Mouse (Mus musculus): ENCODE results near the gene Batf2. TPM values are rescaled to one million over a fixed set of nuclear protein-coding genes. Genes with fewer than 3 reads are reported as not detected.
"Not testable (repeated sequence)": the region's sequence is repeated elsewhere in the genome, so short reads cannot be mapped to it uniquely, and the experiment has no call there.

Gene Batf2
- total RNA-seq, 2 experiments from 2014 or later = 0.57 to 1.6 TPM

DNA sequence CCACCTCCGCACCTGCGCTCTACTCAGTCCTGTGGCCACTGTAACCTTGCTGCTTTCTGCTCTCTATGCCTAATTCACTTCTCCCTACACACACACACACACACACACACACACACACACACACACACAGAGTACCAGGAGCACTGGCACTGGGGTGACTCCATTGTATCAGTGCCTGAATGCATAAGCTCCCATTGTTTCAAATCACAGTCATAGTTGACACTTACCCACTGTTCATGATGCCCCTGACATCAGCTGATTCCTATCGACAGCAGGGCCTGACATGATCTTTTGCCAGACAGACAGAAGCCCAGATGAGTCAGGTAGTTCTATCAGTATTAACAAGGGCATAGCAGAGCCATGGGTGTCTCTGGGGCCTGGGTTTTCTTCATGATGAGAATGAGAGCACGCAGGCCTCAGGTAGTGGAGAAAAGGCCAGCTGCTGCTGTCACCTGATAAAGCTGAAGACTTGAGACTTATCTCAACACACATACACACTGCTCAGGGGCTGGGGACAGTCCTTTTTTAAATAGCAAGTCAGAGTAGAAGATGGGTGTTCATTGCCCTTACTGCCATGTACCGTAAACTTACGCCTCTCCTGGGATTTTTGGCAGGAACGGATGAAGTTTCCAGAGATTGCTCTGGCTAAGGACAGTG, 8.5 kb upstream of the Batf2 start:
- no peak for DNase-seq

DNA sequence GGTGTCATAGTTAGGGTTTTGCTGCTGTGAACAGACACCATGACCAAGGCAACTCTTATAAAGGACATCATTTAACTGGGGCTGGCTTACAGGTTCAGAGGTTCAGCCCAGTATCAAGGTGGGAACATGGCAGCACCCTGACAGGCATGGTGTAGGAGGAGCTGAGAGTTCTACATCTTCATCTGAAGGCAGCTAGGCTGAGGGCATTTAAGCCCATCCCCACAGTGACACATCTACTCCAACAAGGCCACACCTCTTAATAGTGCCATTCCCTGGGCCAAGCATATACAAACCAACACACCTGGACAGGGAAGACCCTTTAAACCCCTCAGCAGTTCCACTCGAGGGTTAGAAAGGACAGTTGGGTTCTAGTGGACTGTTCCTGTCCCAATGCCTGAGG, 7.6 kb upstream of the Batf2 start:
- not testable (repeated sequence) for DNase-seq

DNA sequence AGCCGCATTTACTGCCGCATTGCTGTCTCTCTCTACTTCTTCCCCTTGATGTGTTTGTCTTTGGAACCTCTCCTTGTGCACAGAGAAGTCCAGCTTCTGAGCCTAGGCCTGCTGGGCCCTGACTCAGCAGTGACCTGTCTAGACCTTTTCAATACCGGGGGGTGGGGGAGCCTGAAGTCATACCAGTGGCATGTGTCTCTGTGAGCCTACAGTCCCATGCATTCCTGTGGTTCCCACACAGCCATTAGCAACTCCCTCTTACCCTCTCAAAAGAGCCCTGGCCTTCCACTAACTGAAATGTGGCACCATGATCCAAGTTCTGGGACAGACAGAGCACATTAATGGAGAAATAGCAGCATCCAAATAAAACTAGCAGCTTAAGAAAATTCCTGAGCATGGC, 4.4 kb upstream of the Batf2 start:
- DNase-seq = no peak

DNA sequence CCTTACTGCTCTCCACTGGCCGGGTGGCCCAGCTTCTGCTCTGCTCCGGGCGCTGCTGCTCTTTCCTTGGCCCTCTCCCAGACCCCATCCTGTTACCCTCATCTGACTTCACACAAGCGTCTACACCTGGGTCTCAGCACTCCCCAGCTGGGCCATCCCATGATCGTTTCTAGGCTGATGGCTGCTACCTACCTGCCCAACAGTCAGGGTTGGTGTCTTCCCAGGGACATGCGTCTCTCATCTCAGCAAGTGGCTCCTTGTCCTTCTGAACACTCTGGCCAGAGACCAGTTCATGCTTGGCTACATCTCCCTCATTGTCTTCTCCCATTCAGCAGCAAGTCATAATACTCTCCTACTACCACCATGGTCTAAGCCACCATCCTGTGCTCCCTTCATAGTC, 1.1 kb upstream of the Batf2 start:
- no peak for DNase-seq

DNA sequence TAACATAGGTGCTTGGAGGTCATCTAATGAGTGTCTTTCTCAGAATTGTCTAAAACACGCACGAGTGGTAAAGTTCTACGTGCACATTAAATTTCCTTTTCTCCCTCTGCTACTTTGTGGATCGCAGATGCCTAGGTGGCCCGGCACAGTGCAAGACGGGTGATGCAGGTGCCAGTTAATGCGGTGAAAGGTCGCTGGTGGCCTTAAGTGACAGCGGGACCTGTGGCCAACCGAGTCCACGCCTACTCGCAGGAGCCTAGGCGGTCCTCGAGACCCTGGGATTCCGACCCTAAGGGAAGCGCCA, 457 bp upstream of the Batf2 start:
- DNase-seq = no peak

DNA sequence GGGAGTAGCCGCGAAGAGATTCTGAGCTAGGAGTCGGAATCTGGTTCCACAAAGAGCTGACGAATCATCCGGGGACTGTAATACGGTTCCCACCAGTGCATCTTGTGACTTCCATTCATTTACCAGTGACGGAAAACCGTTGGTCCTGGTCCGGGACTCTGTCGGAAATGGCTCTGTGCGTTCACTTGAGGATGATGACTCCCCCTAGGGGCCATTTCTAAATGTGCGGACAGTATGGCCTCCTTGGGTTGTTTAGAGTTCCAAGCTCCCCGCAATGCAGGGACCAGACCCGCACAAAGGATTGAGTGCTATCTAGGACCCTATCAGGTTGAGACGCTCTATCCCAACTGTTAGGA, 589 bp downstream of the Batf2 start, which contains the start of gene Arl2:
TSS of gene Arl2 (minus strand) at position 155 of the 356 bp plus-strand sequence.
- peak; percentile 83 for DNase-seq

DNA sequence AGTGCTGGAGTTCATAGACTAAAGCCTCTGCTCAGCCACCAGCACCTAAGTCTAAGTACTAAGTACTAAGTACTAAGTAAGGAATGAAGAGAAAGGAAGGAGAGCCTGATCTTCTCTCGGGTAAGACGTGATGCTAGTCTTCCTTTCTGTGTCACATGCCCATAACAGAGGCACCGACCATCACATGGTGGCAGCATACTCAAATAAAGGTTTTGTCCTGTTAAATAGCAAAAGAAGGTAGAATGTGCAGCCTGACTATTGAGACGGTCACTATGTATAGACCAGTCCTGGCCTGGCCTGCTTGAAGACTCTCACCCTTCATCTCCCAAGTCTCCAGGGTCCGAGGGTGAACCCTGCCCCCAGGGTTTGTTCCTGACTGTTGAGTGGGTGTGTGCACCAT, 4.1 kb downstream of the Batf2 start:
- no peak for DNase-seq

DNA sequence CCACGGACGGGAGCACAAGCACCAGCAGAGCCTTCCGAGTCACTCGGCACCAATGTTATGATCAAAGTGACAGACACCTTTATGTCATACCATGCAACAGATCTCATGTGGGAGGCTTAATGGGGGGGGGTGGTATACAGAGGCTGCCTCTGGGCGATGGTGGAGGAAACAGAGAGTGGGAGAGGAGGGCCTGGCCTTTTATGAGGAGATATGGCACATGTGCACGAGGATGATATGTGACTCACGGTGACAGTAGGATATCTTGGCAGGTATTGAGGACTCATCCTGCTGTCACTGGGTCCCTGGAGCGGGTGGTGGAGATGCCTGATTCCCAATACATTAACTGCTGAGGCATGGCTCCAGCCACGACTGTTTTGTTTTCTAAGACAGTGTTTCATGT, 14.4 kb downstream of the Batf2 start:
- DNase-seq = no peak

DNA sequence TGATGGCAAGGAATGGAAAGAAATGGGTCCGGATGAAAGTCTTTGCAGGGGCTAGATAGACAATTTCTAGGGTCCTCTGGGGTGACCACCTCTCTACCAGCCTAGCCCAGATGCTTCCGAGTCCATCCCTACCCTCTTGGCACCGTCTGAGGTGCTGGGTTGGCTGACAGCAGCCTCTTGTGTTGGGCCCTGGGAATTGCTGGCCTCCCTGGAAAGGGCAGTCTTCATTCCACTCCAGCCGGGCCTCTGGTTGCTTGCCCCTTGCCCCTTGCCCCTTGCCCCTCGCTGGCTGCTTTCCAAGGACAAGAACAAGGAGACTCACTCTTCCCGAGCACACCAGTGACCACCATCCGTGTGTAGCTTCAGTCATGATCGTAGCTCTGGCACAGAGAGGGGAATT, 15.6 kb downstream of the Batf2 start:
- DNase-seq = peak; percentile 45

DNA sequence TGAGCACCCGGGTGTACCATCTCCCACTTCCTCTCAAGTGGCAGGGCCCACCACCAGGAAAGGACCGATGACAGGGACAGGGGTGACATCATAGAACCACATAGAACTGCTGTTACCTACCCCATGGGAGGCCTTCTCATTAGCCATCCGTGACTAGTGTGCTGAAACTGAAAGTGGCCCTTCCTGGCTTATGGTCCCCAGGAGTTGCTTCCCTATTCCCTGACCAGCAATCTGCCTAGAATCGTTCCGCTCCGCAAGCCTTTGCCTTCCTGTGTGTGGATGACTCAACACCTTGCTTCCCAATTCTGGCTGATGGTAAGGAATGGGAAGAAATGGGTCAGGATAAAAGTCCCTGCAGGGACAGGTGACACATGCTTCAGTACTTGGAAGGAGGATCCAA, 16.4 kb downstream of the Batf2 start:
- DNase-seq = no peak

DNA sequence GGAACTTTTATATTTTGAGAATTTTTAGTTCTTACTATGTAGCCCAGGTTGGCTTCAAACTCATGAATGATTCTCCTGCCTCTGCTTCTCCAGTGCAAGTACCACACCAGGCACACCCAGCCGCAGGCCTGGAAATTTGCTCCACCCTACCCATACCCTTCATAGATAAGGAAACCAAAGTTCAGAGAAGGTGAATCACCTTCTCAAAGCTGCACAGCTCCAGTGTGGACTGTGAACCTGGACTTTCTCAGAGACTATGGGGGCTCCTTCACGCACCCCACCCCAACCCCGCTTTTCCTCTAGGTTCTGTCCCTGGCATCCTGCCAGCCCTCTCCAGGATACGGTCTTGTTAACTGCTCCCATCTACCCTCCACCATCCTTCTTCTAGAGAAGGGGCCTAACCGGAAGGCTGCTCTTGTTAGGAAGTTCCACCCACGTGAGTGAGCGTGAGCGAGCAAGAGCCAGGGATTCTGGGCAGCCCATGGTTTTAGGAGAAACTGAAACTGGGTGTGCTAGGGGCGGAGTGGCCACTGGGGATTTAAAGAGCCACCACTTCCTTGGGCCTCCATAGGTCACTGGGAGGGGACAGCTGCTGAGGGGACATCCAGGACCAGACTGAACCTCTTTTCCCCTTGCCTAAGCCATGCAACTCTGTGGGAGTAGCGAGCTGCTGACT, 23.2 kb downstream of the Batf2 start:
- DNase-seq = peak; percentile 28

DNA sequence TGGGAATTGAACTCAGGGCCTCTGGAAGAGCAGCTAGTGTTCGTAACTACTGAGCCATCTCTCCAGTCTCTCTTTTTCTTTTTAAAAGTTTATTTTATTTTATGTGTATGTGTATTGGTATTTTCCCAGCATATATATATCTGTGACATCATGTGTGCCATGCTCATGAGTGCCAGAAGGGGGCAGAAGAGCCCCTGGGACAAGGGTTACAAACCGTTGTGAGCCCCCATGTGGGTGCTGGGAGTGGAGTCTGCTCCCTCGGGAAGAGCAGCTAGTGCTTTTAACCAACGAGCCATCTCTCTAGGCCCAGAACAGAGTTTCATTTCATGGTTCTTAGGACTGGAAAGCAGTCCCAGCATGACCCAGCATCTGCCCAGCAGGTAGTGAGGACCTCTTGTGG, 26.0 kb downstream of the Batf2 start:
- DNase-seq = no peak

DNA sequence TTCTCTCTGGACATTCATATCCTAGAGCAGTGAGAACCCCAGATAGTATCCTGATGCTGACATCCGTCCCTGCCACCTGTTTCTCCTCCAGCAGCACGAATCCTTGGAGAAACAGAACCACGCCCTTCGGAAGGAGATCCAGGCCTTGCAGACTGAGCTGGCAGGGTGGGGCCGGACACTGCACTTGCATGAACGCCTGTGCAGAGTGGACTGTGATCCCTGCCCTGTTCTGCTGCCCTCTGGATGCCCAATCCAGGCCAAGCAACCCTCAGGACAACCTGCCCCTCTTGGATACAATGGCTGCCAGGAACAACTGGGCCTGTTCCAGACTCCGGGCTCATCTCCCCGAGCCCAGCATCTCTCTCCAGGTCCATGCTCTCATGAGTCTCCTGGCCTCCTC, 30.4 kb downstream of the Batf2 start:
- no peak for DNase-seq

DNA sequence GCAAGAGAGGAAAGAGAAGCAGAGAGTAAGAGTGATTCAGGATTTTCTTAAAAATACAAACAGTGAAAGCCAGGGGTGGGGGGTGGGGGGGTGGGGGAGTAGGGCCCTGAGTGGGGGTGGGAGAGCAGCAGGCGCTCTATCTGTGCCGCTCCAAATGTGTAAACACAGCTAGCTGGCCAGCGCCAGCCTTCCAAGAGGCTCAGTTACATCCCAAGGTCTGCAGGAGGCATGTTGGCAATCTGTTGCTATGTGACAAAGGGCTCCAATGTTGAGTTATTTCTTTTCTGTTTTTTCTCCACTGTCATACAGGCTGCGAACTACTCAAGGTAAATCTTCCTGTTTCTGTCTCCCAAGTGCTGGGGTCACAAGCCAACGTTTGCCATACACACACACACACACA, 34.0 kb downstream of the Batf2 start:
- DNase-seq = peak; percentile 53

DNA sequence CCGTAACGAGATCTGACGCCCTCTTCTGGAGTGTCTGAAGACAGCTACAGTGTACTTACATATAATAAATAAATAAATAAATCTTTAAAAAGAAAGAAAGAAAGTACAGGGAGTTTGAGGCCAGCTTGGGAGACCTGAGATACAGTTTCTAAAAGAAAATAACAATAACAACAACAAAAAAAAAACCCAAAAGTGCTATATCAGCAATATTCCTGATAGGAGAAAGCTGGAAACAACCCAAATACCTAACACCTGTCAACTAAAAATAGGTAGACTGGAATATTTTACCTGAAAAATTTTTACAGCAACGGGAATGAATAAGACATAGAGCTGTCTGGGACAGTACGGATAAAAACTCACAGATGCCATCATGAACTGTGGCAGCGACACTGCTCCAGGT, 38.0 kb downstream of the Batf2 start:
- no peak for DNase-seq

DNA sequence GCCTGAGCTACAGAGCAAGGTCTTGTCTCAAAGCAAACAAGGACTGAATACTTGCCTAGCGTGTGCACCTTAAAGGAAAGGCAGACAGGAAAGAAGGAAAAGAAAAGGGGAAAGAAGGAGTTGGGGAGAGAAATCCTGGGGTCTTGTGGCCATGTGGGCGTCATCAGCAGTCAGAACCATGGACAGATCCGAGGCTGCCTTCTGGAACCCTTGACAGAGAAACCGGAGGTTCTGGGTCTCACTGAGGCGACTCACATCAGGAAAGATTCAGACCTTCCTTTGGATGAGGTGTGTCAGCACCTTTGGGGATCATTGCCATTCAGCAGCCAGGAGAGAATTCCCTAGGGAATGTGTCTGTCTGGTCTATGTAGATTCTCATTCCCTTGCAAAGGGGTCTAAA, 40.8 kb downstream of the Batf2 start:
- DNase-seq = peak; percentile 41

DNA sequence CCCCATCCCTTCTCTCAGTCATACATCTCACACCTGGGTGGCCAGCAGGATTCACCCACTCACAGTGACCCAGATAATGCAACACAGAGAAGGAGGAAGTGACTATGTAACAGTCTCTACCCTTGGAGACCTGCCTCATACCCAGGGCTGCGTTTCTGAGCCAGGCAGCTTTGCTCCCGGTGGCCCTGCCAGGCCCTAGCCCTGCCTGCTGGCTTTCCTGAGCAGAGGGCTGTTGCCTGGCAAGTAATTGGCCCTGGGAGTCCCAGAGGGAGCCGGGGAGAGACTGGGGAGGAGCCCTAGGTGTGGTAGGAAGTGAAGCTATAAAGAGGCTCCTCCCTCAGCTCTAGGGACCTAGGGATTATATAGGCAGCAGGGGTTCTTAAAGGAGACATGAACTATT, 41.8 kb downstream of the Batf2 start:
- DNase-seq = peak; percentile 74

DNA sequence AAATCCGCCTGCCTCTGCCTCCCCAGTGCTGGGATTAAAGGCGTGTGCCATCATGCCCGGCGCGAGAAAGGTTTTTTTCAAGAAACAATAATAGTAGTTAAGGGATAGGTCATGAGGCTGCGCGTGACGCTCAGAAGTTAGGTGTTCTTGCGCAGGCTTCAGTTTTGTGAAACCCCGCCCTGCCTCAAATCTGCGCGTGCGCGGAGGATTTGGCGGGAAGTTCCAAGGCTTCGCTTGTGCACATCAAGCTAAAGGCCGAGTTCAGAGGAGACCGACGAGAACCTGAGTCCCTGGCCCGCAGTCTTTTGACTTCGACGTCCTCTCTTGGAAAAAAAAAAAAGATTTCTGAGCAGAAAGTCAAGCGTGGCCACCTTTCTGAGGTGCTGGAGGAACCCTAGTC, 43.3 kb downstream of the Batf2 start, which contains the start of gene Majin:
TSS of gene Majin (plus strand) at position 258 of the 400 bp plus-strand sequence.
- no peak for DNase-seq

DNA sequence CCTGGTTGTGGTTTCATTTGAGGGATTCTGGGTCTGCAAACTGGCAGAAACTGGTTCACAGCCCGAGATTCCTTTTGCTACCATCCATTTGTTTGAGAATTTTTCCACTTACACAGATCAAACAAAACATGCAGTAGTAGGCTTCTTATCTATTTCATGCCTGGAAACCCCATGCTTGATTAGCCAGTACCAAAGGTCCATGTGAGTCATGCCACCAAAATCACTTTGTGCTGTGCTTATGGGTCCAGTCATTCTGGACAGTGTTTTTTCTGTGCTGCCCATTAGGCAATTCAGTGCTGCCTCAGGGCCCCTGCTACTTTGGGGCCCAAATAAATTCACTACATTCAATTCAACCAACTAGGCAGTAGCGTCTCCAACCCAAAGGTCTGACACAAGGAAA, 63.5 kb downstream of the Batf2 start:
- DNase-seq = no peak

DNA sequence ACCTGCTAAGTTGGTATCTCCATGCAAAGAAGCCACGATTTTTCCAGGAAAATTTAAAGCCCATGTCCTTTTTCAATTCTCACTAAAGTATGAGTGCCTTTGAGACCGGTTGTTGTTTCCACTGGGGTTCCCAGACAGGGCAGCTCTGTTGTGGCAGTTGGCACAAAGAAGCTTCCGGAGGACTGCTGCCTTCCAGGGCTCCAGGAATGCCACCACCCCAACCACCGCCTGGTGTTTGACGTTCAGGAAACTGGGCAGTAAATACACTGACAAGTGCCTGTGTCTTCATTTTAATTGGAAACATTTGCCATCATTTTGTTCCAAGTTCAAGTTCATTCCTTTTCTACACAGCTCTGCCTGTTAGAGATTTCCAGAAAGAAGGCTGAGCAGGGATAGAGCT, 65.9 kb downstream of the Batf2 start:
- DNase-seq = no peak

DNA sequence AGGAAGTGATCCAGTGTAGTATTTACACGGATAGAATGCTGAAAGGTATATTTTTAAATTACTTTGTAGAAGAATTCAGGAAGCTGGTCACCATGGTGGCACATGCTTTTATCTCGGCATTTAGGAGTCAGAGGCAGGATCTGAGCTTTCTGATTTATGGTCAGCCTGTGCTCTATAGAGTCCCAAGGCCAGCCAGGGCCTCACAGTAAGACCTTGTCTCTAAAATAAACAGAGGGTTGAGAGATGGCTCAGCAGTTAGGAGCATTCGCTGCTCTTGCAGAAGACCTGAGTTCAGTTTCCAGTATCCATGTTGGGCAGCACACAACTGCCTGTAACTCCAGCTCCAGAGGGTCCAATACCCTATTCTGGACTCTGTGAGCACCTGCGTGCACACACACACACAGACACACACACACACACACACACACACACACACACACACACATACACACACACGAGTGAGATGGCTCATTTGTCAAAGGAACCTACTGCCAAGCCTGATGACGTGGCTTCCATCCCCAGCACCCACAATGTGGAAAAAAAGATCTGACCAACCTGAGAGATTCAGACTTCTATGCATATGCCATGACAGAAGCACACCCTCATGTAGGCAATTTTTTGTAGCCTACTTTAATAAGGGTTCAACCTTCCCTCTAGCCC, 75.4 kb downstream of the Batf2 start:
- no peak for DNase-seq

DNA sequence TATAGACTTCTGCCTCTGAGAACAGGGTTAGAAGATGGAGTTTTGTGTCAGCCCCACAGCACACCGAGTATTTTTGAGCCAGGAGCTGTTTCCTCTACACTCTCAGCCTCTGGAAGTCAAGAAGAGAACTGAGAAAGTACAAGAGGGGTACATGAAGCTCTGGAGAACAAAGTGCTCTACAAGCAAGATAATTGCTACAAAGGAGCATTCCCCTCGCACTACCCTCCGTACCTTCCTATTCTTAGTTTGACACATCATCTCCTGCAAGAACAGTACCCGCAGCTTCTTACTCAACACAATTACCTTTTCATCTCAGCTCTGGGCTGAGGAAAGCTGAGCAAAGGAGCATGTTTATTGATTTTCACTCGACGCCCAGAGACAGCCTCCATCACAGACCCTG, 77.8 kb downstream of the Batf2 start:
- DNase-seq = no peak

Data from adrenal gland, postnatal 10 days (tissue).